Comparison of ENCODE assay signal across 10 mouse cellular contexts in the genomic region with DNA sequence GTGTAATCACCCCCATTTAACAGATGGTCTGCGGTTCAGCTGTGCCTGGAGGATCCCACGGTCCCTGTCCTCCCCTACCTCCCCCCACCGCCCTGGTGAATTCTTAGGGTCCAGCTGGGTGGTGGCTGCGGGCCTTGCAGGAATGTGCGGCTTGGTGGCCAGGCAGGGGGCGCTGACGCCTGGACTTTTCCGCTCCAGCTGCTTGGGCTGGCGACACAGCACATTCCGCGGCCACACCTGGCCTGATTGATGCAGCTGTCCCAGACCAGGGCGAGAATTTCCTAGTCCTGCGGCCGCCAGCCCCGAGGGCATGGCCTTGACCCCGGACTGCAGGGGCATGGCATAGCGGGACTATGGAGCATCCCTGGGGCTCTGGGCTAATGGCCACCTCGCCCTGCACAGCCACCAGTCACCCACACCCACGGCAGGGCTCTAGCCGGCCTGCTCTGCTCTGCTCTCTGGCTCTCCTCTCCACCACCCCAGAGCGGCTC. TPM values are rescaled to one million over a fixed set of nuclear protein-coding genes. Genes with fewer than 3 reads are reported as not detected.
DNase-seq lines count a peak whose midpoint lies in the region; ATAC-seq and TF ChIP-seq lines count a peak whose summit lies in the region.
"Had no signal": no experiment of that assay in that cellular context is flagged by ENCODE, and none has a peak within 500 bp of the region (broad histone marks: within the 10 kb centered on the region; RNA-seq: fewer than 3 reads in every experiment).

No protein-coding gene starts in this region.

- H3K4me3 ChIP-seq in layer of hippocampus, adult 2 months: peak overlapping the region; percentile 10; the same call in 1 of the 2 replicates
- peak overlapping the region; percentile 10; the same call in 1 of the 2 replicates for H3K4me3 ChIP-seq in heart, postnatal 0 days (ENCODE audit: low read depth, low read length)
- H3K4me3 ChIP-seq in limb, embryonic 11.5 days (ENCODE audit: low read depth, low read length): no peak overlapping the region; the same call in 1 of the 2 replicates
- H3K4me3 ChIP-seq in midbrain, embryonic 15.5 days: peak overlapping the region; percentile 29

- H3K27me3 ChIP-seq in heart, postnatal 0 days (ENCODE audit: control insufficient read depth, insufficient read depth, low read length): peaks cover 25% of the 10 kb centered on the region
- peaks cover 12% of the 10 kb centered on the region; the same call in 1 of the 2 replicates for H3K27me3 ChIP-seq in limb, embryonic 11.5 days (ENCODE audit: control insufficient read depth, insufficient read depth, low read length)
- peaks cover 14% of the 10 kb centered on the region for H3K27me3 ChIP-seq in midbrain, embryonic 15.5 days (replicated peaks)

- no peak overlapping the region for H3K9ac ChIP-seq in heart, postnatal 0 days (replicated peaks; ENCODE audit: low read depth, low read length)
- no peak overlapping the region for H3K9ac ChIP-seq in limb, embryonic 11.5 days (ENCODE audit: low read length)
- H3K9ac ChIP-seq in midbrain, embryonic 15.5 days: peak overlapping the region; percentile 22; the same call in 1 of the 2 replicates

- DNase-seq in layer of hippocampus, adult 2 months (ENCODE audit: low spot score in 2 of 2): no peak
- no peak for DNase-seq in layer of hippocampus, adult 9-10 months (ENCODE audit: low spot score)
- DNase-seq in heart, postnatal 0 days (ENCODE audit: low spot score): no peak
- DNase-seq in limb, embryonic 11.5 days (ENCODE audit: low spot score): peak; percentile 69
- DNase-seq in urinary bladder, adult 2 months (ENCODE audit: low spot score): no peak
- no peak for DNase-seq in layer of hippocampus, postnatal 10 days (ENCODE audit: low spot score in 2 of 2)
- DNase-seq in cerebellum, adult 11-12 months: no peak

- no peak for TF ChIP-seq EP300 in heart, postnatal 0 days (IDR thresholded peaks at IDR 0.05; ENCODE audit: low read depth)

- no peak overlapping the region; the same call in 1 of the 2 replicates for H3K27ac ChIP-seq in layer of hippocampus, adult 2 months
- no peak overlapping the region for H3K27ac ChIP-seq in heart, postnatal 0 days (ENCODE audit: low read depth)
- no peak overlapping the region for H3K27ac ChIP-seq in limb, embryonic 11.5 days (replicated peaks; ENCODE audit: low read depth, low read length)
- no peak overlapping the region for H3K27ac ChIP-seq in midbrain, embryonic 15.5 days
- H3K27ac ChIP-seq: macrophage had no signal

- no peaks in the 10 kb centered on the region; the same call in 1 of the 2 replicates for H3K4me1 ChIP-seq in heart, postnatal 0 days (ENCODE audit: control insufficient read depth, insufficient read depth)
- peaks cover 4% of the 10 kb centered on the region; the same call in 1 of the 2 replicates for H3K4me1 ChIP-seq in limb, embryonic 11.5 days (ENCODE audit: control insufficient read depth, insufficient read depth, low read length)
- H3K4me1 ChIP-seq in midbrain, embryonic 15.5 days: peaks cover 8% of the 10 kb centered on the region

- peak; percentile 39 for ATAC-seq in heart, postnatal 0 days (ENCODE audit: insufficient read depth, low read depth)
- peak; percentile 35 for ATAC-seq in limb, embryonic 11.5 days (ENCODE audit: insufficient number of reproducible peaks, low FRiP score, low TSS enrichment, low read depth)
- ATAC-seq in midbrain, embryonic 15.5 days (replicated peaks): 0 out of 2 replicates have a peak, but pooled peaks have one; percentile 54

- H3K36me3 ChIP-seq in heart, postnatal 0 days (replicated peaks; ENCODE audit: control insufficient read depth, insufficient read depth, low read length): no peaks in the 10 kb centered on the region
- no peaks in the 10 kb centered on the region for H3K36me3 ChIP-seq in limb, embryonic 11.5 days (ENCODE audit: control insufficient read depth, insufficient read depth, low read length)
- no peaks in the 10 kb centered on the region for H3K36me3 ChIP-seq in midbrain, embryonic 15.5 days (replicated peaks)

- 3% methylated on average over 21 of the region's 21 CpGs for WGBS in heart, postnatal 0 days
- WGBS in limb, embryonic 11.5 days: under 1% methylated on average over 21 of the region's 21 CpGs
- WGBS in midbrain, embryonic 15.5 days: 3% methylated on average over 21 of the region's 21 CpGs

- no peaks in the 10 kb centered on the region for H3K9me3 ChIP-seq in heart, postnatal 0 days (replicated peaks; ENCODE audit: control insufficient read depth, low read length)
- H3K9me3 ChIP-seq in limb, embryonic 11.5 days (ENCODE audit: control insufficient read depth, low read length): no peaks in the 10 kb centered on the region
- H3K9me3 ChIP-seq in midbrain, embryonic 15.5 days: no peaks in the 10 kb centered on the region

- H3K4me2 ChIP-seq in heart, postnatal 0 days (ENCODE audit: low read depth, low read length): no peak overlapping the region
- H3K4me2 ChIP-seq in limb, embryonic 11.5 days (ENCODE audit: low read depth, severe bottlenecking): peak overlapping the region; percentile 60
- H3K4me2 ChIP-seq in midbrain, embryonic 15.5 days: peak overlapping the region; percentile 57

- peak; percentile 43; the same call in 1 of the 2 replicates for TF ChIP-seq CTCF in layer of hippocampus, adult 2 months (conservative IDR thresholded peaks at IDR 0.05)
- TF ChIP-seq CTCF in heart, postnatal 0 days (IDR thresholded peaks at IDR 0.05; ENCODE audit: low read depth): no peak

RNA-seq across cellular contexts. Expression of a gene that starts 9.2 kb away (rescaled TPM):
- 10 to 100 TPM; 19.0 to 20.0 TPM for total RNA-seq in layer of hippocampus, adult 2 months (2021)
- total RNA-seq in heart, postnatal 0 days (2014; rRNA removed; ENCODE audit: low replicate concordance): 22.1 and 44.8 TPM in 2 replicates
- 23.5 and 24.5 TPM in 2 replicates for polyA plus RNA-seq in heart, postnatal 0 days (2015; fragmentation: Nextera tagmentation; extraction: Ambion mirVana)
- polyA plus RNA-seq in limb, embryonic 11.5 days (2014; fragmentation: Nextera tagmentation; extraction: Ambion mirVana): 9.5 and 9.6 TPM in 2 replicates
- polyA plus RNA-seq in midbrain, embryonic 15.5 days (2015; fragmentation: Nextera tagmentation; extraction: Ambion mirVana): 16.5 and 17.0 TPM in 2 replicates
- polyA plus RNA-seq in urinary bladder, adult 2 months (2012; rRNA removed): 4.7 and 7.0 TPM in 2 replicates
- 10 to 100 TPM; 17.9 to 18.8 TPM for total RNA-seq in layer of hippocampus, postnatal 10 days (2021)

RNA-seq across cellular contexts. Expression of a gene that starts 10.5 kb away (rescaled TPM):
- not detected for total RNA-seq in layer of hippocampus, adult 2 months (2021)
- not detected in 2 replicates for total RNA-seq in heart, postnatal 0 days (2014; rRNA removed; ENCODE audit: low replicate concordance)
- not detected in 2 replicates for polyA plus RNA-seq in heart, postnatal 0 days (2015; fragmentation: Nextera tagmentation; extraction: Ambion mirVana)
- not detected in 2 replicates for polyA plus RNA-seq in limb, embryonic 11.5 days (2014; fragmentation: Nextera tagmentation; extraction: Ambion mirVana)
- polyA plus RNA-seq in midbrain, embryonic 15.5 days (2015; fragmentation: Nextera tagmentation; extraction: Ambion mirVana): not detected in 2 replicates
- polyA plus RNA-seq in urinary bladder, adult 2 months (2012; rRNA removed): not detected in 2 replicates
- total RNA-seq in layer of hippocampus, postnatal 10 days (2021): under 1 TPM; 0.51 to 0.55 TPM
- total RNA-seq: MEL had no signal
- polyA plus RNA-seq: macrophage had no signal

RNA-seq across cellular contexts. Expression of a gene that starts 25.0 kb away (rescaled TPM):
- not detected for total RNA-seq in layer of hippocampus, adult 2 months (2021)
- not detected in 2 replicates for total RNA-seq in heart, postnatal 0 days (2014; rRNA removed; ENCODE audit: low replicate concordance)
- polyA plus RNA-seq in heart, postnatal 0 days (2015; fragmentation: Nextera tagmentation; extraction: Ambion mirVana): not detected in 2 replicates
- 0.34 TPM in 1 of 2 replicates, not detected in the other for polyA plus RNA-seq in limb, embryonic 11.5 days (2014; fragmentation: Nextera tagmentation; extraction: Ambion mirVana)
- polyA plus RNA-seq in midbrain, embryonic 15.5 days (2015; fragmentation: Nextera tagmentation; extraction: Ambion mirVana): not detected in 2 replicates
- 0.22 and 0.51 TPM in 2 replicates for polyA plus RNA-seq in urinary bladder, adult 2 months (2012; rRNA removed)
- total RNA-seq in layer of hippocampus, postnatal 10 days (2021): not detected
- polyA plus RNA-seq: macrophage had no signal

RNA-seq across cellular contexts. Expression of a gene that starts 43.3 kb away (rescaled TPM):
- 10 to 100 TPM; 61.5 to 70.7 TPM for total RNA-seq in layer of hippocampus, adult 2 months (2021)
- not detected in 2 replicates for total RNA-seq in heart, postnatal 0 days (2014; rRNA removed; ENCODE audit: low replicate concordance)
- polyA plus RNA-seq in heart, postnatal 0 days (2015; fragmentation: Nextera tagmentation; extraction: Ambion mirVana): 0.10 TPM in 1 of 2 replicates, not detected in the other
- polyA plus RNA-seq in limb, embryonic 11.5 days (2014; fragmentation: Nextera tagmentation; extraction: Ambion mirVana): 0.28 and 0.51 TPM in 2 replicates
- 145 and 146 TPM in 2 replicates for polyA plus RNA-seq in midbrain, embryonic 15.5 days (2015; fragmentation: Nextera tagmentation; extraction: Ambion mirVana)
- 0.30 and 0.44 TPM in 2 replicates for polyA plus RNA-seq in urinary bladder, adult 2 months (2012; rRNA removed)
- total RNA-seq in layer of hippocampus, postnatal 10 days (2021): 100 to 1,000 TPM in 1 of 2 experiments, 10 to 100 TPM in 1; 89.7 to 103 TPM
- total RNA-seq: MEL had no signal

RNA-seq across cellular contexts. Expression of a gene that starts 57.1 kb away (rescaled TPM):
- total RNA-seq in layer of hippocampus, adult 2 months (2021): 10 to 100 TPM; 17.1 to 17.2 TPM
- total RNA-seq in heart, postnatal 0 days (2014; rRNA removed; ENCODE audit: low replicate concordance): 23.8 and 28.9 TPM in 2 replicates
- 41.4 and 45.1 TPM in 2 replicates for polyA plus RNA-seq in heart, postnatal 0 days (2015; fragmentation: Nextera tagmentation; extraction: Ambion mirVana)
- polyA plus RNA-seq in limb, embryonic 11.5 days (2014; fragmentation: Nextera tagmentation; extraction: Ambion mirVana): 88.3 and 92.5 TPM in 2 replicates
- 73.1 and 78.7 TPM in 2 replicates for polyA plus RNA-seq in midbrain, embryonic 15.5 days (2015; fragmentation: Nextera tagmentation; extraction: Ambion mirVana)
- polyA plus RNA-seq in urinary bladder, adult 2 months (2012; rRNA removed): 34.7 and 36.7 TPM in 2 replicates
- 10 to 100 TPM; 16.7 to 18.8 TPM for total RNA-seq in layer of hippocampus, postnatal 10 days (2021)
